Mouse (Mus musculus) frontal cortex, postnatal 10 days (tissue): ENCODE results near the gene Sumo2.
"Not testable (repeated sequence)": the region's sequence is repeated elsewhere in the genome, so short reads cannot be mapped to it uniquely, and the experiment has no call there.

Experiments
- DNase-seq, 2 experiments: peaks; one replicate each; pipeline ENCODE4 v3.0.0; 2022; ENCODE audit warnings: low spot score in 2 of 2, mixed read lengths in 1 of 2

Sumo2 gene

DNA sequence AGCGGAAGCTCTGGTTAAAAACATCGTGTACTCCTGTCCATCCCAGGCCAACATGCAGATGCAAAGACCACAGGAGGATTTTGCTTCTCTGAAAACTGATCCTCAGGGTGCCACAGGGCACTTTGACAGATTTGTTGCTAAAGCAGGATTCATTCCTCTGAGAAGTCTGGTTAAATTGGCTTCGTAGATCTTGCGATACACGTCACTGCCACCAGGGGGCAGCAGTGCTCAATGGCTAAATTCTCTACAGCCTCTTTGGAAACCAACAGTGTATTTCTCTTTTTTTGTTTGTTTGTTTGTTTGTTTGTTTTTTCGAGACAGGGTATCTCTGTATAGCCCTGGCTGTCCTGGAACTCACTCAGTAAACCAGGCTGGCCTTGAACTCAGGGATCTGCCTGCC, 52.4 kb downstream of the Sumo2 start:
- peak in 1 of 2 experiments; percentile 77 for DNase-seq

DNA sequence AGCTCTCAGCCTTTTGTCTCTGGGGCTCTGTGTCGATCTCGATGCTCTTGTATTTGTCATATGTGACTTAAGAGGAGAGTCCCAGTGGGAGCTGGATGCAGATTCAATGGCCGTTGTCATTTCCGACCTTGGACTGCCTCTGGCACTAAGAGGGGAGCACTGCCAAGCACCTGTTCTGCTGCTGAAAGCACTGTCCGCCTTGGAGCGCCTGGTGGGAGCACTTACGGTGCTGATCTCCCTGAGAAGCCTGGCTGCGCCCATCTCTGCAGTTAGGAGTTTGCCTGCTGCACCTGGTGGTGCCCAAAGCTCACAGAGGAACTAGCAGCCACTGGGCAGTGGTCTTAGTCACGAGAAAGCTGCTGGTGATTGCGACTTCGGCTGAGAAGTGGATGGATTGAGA, 52.8 kb downstream of the Sumo2 start:
- no peak for DNase-seq

DNA sequence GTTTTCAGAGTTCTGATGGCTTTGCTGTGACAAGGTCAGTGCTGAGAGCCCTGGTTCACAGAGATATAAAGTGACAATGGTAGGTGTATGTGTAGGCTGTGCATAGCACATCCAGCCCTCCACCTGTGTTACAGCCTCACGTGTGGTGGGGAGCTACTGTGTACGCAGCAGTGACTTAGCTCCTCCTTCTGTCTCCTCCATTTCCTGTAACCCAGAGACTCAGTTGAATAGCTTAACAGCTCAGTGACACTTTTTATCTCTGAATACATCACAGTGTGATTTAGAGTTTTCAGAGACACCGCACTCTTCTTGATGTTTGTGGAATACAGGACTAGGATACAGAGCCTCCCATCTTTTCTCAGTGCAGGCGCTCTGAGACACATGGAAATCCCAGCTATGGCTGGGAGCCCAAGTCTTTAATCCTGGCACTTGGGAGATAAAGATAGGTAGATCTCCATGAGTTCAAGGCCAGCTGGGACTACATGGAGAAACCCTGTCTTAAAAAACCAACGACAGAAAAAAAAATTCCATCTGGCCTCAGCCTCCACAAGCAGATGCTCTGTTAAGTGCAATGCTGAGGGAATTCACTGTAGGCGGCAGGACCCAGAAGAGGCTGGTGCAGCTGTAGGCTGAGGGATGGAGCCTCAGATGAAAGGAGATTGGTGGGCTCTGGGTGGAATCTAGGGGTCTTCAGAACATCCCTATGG, 54.4 kb downstream of the Sumo2 start:
- DNase-seq, result no peak

DNA sequence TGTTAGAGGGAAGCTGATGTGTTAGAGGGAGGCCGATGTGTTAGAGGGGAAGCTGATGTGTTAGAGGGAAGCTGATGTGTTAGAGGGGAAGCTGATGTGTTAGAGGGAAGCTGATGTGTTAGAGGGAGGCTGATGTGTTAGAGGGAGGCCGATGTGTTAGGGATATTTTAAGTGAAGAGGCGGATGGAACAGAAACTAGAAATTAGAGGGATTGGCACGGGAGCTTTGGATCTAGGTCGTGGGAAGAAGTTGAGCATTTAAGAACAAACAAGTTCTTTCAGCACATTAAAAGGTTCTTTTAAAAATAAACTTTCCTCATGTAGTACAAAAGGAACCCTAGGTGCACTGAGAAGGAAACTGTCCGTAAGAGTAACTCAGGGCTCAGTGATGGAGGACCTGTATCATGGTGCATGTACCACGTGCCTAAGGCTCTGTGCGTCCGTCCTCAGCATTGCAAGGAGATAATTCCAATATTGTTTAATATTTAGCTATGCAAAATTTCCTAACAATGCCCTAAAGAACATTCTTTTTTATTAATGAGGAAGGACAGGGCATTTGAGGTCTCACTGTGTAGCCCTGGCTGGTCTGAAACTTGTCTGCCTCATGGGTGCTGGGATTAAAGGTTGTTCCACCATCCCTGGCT, 57.7 kb downstream of the Sumo2 start:
- DNase-seq, result no peak

DNA sequence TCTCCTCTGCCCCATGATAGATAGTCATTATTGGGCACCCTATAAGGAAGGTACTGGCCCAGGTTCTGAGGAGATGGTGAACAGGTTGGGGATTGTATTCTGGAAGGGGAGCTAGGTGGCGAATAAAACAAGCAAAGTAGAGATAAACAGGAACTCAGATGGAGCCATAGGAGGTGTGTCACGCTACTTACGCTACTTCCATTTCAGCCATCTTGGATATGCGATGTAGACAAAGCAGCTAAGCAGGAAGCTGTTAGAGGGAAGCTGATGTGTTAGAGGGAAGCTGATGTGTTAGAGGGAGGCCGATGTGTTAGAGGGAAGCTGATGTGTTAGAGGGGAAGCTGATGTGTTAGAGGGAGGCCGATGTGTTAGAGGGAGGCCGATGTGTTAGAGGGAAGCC, 58.7 kb downstream of the Sumo2 start:
- DNase-seq, result not testable (repeated sequence)

DNA sequence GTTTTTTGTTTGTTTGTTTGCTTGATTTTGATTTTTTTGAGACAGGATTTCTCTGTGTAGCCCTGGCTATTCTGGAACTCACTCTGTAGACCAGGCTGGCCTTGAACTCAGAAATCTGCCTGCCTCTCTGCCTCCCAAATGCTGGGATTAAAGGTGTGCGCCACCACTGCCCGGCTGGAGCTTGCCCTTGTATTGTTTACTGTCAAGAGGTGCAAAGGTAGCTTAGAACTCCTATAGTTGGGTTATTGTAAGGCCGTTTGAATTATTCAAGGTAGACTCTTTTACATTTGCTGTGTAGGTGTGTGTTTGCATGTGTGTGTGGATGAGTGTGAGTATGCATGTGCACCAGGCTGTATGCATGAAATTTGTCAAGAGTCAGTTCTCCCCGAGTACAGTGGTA, 59.4 kb downstream of the Sumo2 start:
- not testable (repeated sequence) for DNase-seq

DNA sequence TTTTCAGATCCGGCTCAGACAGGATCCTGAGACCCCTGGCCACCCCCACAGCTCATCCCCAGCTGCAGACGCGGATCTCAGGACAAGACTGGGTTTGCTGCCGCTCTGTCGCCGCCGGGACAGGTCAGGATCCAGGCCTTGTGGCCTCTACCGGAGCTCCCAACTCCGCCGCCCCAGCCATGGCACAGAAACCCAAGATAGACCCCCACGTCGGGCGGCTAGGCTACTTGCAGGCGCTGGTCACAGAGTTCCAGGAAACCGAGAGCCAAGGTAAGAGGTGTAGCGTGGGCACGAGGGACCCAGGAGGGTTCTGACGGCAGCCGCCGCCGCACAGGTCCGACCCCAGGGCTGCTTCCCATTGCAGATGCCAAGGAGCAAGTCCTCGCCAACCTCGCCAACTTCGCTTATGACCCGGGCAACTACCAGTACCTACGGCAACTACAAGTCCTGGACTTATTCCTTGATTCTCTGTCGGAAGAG, 60.3 kb downstream of the Sumo2 start:
- DNase-seq, result no peak

DNA sequence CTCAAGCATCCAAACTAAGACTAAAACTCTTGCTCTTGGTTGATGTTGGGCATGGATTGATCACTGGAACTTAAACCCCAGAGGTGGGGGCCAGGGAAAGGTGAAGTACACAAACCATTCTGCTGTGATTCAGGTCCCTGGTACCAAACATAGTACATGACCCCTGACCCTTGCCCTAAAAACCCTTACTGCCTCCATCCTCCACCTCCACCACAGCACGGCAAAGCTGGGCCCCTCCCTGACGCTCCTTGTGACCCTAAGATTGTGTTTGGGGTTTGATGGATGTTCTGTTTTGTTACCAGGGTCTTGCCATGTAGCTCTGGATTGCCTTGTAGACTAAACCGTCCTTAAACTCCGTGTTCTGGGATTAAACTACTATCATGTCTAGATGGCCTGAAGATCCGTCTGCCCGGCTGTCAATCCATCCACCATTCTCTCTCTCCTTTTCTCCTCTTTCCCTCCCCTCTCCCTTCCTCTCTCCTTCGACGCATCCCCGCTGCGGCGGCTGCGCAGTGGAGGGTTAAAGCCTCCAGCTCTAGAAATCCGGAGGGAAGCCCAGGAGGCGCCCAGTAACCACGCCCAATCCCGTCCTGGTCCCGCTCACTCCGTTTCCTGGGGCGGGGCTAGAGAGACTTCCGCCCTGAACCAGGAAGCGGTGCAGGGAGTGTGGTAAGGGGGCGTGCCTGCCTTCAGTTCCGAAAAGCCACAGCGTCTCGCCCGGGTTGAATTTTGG, 60.9 kb downstream of the Sumo2 start, which contains the start of gene Armc7:
Armc7 (plus strand) TSS at position 643 of the 733 bp plus-strand sequence.
- DNase-seq, result peak; percentile 91 to 94

DNA sequence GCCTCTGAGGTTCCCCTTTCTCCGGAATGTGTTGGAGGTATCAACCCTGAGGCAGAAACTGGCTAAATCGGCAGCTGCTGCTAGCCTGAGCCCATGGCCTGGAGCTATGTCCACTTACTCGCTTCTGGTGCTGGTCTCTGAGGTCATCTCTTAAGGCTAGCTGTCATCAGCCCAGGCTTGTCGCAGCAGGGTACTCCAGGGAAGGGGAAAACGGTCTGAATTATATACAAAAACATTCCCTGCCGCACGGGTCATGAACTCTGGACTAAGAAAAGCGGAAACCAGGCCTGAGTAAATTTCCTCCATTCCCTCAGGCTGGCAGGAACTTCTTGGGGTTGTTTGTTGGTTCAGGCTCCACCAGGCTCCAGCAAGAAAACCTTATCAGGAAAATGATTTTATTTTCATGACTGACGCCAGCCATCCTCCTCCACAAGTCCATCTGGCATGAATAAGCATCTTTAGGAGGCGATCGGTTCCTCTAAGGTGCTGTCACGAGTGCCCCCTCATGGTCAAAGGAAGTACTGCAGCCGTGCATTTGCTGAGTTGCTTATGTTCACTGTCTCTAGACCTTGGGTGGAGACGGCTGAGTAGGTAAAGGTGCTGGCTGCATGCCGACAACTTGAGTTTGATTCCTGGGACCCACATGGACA, 62.3 kb downstream of the Sumo2 start:
- peak; percentile 89 to 91 for DNase-seq
